Comparison of ENCODE assay signal across 1 mouse cellular context in genomic region chr17:35636363-35636762, GRCm38 (mm10).
TF ChIP-seq lines count a peak whose summit lies in the region.

No protein-coding gene starts in this region.

TF ChIP-seq in MEL, 35 proteins besides CTCF, POLR2A, EP300 and RAD21 (continued from another document):
- TF ChIP-seq MAX (IDR thresholded peaks at IDR 0.05; ENCODE audit: low read length) (no peak), GABPA (IDR thresholded peaks at IDR 0.05; ENCODE audit: low read depth, low read length) (no peak), NRF1 (IDR thresholded peaks at IDR 0.05; ENCODE audit: insufficient read depth, low read depth, low read length, poor library complexity, severe bottlenecking) (no peak), E2F4 (IDR thresholded peaks at IDR 0.05; ENCODE audit: borderline replicate concordance, low read depth, low read length) (no peak), MYB (IDR thresholded peaks at IDR 0.05; ENCODE audit: low read depth, low read length) (no peak)
